Mouse (Mus musculus) thymus, postnatal 25 days (tissue): Measurements from ENCODE around the gene Alkbh7.

Experiments
- DNase-seq: peaks from one replicate; pipeline ENCODE4 v3.0.0; 2022

Alkbh7 gene

GRCm38 (mm10) chr17:56988441-56988840 lies 8.7 kb upstream of the Alkbh7 start:
- DNase-seq = no peak

GRCm38 (mm10) chr17:56988921-56989430 lies 8.2 kb upstream of the Alkbh7 start:
- no peak for DNase-seq

DNA sequence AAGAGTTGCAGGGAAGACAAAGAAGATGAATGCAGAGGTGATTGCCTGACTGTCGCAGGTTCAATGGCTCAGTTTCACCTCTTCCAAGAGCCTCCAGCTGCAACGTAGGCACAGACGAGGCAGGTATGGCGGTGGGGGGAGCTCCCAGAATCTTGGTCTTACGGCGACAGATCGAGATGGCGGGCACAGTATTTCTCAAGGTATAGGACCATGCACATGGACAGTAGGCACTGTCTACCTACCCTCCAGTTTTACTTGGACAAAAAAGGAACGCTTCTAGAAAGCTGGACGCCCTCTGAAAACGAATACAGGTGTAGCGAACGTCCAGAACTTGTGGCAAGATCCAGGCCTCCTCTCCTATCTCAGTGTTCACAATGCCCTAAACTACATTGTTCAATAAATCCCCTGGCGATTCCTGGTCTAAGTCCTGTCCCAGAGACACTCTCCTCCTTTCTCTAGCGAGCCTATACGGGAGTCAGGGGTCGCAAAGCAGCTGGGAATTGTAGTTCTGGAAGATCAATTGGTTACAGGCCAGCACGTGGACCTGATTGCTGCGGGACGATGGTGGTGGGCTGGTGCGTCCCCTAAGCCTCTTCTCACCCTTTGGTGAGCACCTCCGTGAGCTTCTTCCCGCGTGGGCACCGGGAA lies 7.5 kb upstream of the Alkbh7 start:
- no peak for DNase-seq

DNA sequence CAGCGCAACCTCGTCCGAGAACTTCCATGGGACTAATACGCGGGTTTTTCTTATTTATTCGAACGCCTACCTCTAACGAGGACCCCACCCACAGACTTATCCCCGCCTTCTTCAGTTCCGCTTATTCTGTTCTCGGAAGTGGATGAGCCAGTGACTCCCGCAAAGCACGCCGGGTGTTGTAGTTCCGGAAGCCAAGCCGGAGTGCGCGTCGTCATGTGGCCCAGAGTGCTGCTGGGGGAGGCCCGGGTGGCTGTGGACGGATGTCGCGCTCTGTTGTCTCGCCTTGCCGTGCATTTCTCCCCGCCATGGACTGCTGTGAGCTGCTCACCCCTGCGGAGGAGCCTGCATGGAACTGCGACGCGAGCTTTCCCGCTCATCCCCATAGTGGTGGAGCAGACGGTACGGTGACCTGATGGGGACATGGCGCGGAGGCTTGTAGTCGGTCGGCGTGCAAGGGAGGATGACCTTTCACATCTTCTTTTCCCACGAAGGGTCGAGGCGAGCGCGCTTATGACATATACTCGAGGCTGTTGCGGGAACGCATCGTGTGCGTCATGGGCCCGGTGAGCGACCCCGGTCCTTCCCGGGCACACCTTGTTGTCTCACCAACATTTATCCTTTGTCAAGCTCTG lies 6.9 kb upstream of the Alkbh7 start, which contains the start of gene Clpp:
Gene Clpp (plus strand): TSS at position 191 of the 632 bp plus-strand sequence.
- peak; percentile 96 for DNase-seq

GRCm38 (mm10) chr17:56990966-56991365 lies 6.2 kb upstream of the Alkbh7 start:
- no peak for DNase-seq

DNA sequence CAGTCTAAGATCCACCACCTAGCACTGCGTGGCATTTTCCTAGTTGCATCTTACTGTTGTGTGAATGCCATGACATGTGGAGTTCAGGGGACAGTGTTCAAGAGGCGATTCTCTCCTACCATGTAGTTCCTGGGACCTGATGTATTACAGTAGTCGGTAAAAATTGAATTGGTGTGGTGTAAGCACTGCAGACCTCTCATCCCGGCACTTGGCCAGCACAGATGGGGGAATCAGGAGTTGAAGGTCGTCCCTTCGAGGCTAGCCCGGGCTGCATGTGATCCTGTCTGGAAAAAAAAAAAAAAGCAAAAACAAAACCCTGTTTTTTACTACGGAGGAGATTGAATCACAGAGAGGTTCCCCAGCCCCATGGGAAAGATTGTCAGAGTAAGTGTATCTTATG lies 2.1 kb upstream of the Alkbh7 start:
- DNase-seq = no peak

DNA sequence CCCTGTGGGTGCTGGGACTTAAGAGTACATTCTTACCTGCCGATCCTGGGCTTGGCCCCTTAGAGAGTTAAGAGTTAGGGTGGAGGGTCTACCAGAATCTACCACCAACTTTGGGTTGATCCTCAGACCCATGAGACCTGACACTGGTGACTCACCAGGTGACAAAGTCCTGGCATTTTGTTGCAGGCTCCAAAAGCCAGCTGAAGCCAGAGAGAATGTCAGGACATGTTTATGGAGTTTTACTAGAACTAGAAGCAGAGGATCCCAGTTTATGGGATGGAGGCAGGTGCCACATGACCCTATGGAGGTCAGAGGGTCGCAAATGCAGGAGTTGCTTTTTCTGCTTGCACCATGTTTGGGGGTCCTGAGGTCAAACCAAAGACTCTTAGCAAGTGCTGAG lies 633 bp upstream of the Alkbh7 start:
- DNase-seq = no peak

GRCm38 (mm10) chr17:56999414-56999813 lies 2.3 kb downstream of the Alkbh7 start:
- DNase-seq = no peak

GRCm38 (mm10) chr17:56999968-57000609 lies 3.0 kb downstream of the Alkbh7 start, which contains the start of gene Pspn:
Pspn (minus strand) TSS chr17:57000018.
- no peak for DNase-seq

DNA sequence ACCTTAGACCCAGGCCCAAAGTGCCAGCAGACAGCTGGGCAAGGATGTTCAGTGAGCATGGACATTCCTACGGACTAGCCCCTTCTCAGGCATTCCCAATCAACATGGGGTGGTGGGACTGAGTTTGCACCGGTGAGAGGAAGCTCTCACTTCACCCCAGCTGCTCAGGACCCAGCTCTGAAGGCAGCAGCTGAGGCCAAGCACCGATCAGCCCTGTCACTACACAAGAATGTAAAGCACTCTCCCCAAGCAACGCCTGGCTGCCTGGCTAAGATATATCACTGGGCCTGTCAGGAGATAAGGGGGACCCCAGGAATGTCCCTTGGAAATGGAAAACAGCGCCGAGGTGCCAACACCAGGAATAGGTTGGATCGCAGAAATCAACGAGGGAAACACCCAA lies 4.1 kb downstream of the Alkbh7 start:
- no peak for DNase-seq

- DNase-seq = no peak
These were observed 6.9 kb downstream of the Alkbh7 start for GRCm38 (mm10) chr17:57003994-57004393.

DNA sequence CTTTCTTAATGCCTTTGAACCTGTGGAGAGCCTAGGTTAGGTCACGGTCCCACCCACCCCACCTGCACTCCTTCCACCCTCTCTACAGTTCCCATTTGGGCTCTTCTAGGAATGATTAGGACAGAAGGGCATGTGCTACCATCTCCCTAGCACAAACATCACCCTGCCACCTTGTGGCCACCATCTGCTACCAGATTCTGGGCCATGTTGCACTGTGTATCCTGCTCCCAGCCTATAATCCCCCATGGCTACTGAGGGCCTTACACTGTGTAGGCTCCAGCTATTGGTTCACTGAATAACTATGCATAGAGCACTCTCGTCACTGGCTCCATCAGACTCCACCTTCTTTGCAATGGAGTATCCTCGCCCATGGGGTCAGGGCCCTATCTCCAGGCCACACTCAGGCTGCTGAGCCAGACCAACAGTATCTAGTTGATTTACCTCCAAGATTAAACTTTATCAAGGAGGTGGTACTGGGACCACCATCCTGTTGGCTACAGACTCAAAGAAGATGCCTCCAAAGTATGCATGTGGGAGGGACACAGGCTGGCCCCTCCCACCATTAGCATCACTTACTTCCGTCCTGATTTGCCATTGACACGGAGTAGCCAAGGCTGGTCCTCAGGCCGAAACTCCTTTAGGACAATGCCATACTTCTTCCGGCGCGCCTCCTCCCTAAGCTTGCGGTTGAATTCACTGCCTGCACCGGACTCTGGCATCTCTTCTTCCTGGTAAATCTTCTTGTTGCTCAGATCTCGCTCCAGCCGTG lies 10.2 kb downstream of the Alkbh7 start:
- no peak for DNase-seq

GRCm38 (mm10) chr17:57010911-57011235 lies 13.7 kb downstream of the Alkbh7 start:
- DNase-seq = no peak

DNA sequence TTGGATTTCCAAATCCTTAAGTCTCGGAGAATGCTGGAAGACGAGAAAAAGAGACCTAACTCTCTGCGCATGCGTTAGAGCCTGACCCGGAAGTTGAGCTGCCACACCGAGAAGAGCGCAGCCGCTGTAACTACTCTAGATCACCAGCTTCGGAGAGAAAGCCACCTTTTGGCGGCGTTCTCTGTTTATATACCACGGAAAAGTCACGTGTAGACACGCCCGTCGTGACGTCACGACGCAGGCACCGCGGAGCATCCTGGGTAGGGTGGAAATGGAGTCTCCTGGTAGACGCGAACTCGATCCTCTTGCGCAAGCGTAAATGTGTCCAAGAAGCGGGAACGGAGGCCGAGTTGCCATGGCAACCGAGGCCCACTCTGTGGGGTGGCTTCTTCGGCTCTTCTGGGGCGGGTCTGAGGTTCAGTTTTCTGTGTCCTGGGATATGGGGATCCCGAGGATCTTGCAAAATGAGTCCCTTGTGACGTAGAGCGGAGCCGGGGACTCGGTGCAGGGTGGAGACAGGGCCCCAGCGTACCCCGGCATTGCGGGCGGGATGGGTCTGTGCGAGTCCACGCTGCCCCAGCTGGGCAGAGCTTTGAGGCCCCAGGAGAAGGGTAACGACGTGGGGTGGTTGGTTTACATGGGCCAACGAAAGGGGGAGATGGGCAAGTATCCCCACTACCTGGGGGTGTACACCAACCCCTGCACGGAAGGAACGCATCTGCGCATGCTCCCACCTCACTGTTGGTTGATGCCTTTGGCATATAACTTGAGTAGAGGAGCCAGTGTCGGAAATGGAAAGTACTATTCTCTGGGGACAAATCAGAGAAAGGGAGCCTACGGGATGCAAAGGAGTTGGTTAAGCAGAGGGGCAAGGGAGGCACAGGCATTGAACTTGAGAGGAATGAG lies 14.3 kb downstream of the Alkbh7 start, which contains the start of the genes Gtf2f1 and Gm17949:
Gene Gtf2f1 (minus strand): TSS at position 53 of the 906 bp plus-strand sequence.
Gene Gm17949 (plus strand): TSS at position 234 of the 906 bp plus-strand sequence.
- DNase-seq = peak; percentile 90

- DNase-seq = no peak
These were observed 15.2 kb downstream of the Alkbh7 start for GRCm38 (mm10) chr17:57012245-57012795.

DNA sequence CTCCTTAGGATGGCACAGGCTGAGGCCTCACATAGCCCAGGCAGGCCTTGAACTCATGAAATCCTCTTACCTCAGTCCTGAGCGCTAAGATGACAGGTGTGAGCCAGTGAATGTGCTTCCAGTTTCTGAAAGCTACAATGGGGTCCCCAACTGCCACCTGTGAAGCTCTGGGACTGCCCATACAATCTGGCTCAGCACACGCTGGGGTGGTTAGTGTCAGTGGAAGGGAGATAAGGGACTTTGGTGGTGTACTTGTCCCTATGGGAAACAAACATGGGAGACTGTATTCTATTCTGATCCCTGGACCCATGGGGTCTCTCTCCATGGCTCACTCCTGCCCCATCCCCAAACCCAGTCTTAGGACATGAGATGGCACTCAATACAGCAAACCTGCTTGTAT lies 22.6 kb downstream of the Alkbh7 start:
- DNase-seq = no peak

DNA sequence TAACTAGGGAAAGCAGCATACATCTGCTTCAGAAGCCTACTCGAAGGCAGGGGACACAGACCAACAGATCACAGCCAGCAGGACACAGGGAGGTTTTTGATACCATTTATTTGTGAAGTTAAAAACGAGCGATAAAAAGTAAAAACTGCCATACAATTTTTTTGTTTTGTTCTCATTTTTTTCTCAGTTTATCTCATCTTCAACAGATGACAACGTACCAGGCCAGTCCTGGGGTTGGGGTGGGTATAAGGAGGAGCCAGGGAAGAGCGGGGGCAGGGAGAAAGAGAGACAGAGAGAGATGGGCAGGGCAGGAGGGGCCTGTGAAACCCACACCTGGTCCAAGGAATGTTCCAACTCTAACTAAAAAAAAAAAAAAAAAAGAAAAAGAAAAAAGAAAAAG lies 23.8 kb downstream of the Alkbh7 start:
- no peak for DNase-seq

DNA sequence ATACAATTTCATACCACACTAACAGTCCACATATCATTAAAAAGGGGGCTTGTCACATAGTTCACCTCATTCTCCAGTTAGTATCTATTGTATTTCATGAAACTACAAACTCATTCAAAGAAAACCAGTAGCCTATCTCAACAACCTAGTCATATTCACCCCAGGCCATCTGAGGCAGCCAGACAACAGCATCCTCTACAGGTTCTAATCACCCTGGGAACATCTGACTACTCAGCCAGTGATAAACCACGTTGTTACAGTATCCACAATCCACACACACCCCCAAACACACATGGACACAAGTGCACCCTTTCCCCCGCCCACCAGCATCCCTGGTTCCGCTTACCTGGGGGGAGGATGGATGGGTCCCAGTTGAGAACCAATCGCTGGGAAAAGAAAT lies 30.3 kb downstream of the Alkbh7 start:
- DNase-seq = no peak

DNA sequence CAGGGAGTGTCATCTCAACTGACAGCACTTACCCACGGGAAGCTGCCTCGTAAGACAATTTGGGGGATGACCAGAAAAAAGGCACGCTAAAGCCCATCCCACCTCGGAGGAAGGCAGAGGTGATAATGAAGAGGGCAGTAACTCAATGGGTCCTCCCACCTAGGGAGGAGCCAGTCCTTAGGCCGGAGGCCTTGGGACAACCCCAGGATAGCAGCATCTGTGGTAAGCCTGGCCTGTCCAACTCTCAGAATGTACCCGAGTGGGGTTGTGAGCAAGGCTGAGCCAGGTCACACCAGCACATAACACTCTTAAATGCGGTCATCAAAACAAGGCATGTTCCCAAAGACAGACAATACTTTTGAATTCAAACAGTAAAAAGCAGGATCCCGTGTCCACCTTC lies 32.6 kb downstream of the Alkbh7 start:
- no peak for DNase-seq

DNA sequence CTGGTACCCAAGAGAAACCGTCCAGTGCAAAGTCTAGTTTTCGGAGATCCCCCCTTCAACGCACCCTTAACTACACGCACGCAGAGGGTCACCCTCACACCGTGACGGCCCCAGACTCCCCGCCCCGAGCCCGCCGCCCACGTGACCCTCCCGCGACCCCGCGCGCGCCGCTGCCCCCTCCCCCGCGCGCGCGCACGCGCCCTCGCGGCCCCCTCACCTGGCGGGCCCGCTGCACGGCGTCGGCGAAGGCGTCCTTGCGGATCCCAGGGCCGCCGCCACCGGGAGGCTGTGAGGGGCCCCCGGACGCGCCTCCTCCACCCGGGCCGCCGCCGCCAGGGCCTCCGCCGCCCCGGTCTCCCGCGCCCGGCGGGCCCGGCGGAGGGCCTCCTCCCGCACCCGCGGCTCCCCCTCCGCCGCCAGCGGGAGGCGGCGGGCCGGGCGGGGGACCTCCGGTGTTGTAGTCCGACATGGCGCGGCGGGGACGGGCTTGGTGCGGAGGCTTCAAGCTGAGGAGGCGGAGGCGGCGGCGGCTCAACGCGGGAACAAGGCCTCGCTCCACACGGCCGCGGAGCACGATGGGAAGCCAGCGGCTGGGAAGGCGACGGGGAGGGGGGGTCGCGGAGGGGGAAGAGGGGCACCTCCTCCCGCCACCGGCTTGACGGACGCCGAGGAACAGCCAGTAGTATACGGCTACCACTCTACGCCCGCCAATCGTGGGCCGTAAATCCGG lies 34.0 kb downstream of the Alkbh7 start, which contains the start of gene Khsrp:
Gene Khsrp (minus strand): TSS at position 592 of the 730 bp plus-strand sequence.
- peak; percentile 70 for DNase-seq
